Mouse (Mus musculus): ENCODE results near the gene Scaf11.
A peak's percentile ranks its signal among the peaks of the same experiment; 100 is the strongest.
"Not testable (repeated sequence)": the region's sequence is repeated elsewhere in the genome, so short reads cannot be mapped to it uniquely, and the experiment has no call there.

Scaf11 gene

GRCm38 (mm10) chr15:96460730-96461540 is at the start of gene Scaf11:
TSS of gene Scaf11 (minus strand) at chr15:96460843.
- peak; percentile 97 for DNase-seq (ENCODE audit: inconsistent ontology term)

- peak; percentile 61 for DNase-seq (ENCODE audit: inconsistent ontology term)
Observed at GRCm38 (mm10) chr15:96507097-96507840, 46.6 kb upstream of the Scaf11 start.

GRCm38 (mm10) chr15:96497646-96498045 is 37.0 kb upstream of the Scaf11 start:
- no peak for DNase-seq (ENCODE audit: inconsistent ontology term)

DNA sequence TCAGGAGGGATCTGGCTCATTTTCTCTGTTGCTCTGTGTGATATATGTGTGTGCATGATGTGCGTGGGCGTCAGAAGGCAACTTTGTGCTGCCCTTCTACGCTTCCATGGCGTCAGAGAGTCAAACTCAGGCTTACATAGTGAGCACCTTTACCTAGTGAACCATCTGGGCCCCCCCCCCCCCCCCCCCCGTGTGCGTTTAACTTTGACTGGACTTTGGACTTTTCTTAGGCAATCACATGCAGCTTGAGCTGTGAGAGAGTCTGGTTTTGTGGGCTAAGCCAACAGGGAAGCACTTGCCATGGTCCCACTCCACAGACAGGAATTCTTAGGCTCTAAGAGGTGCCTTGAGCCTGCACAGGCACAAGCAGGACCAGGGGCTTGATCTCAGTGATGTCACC is 33.6 kb upstream of the Scaf11 start:
- DNase-seq (ENCODE audit: inconsistent ontology term) = no peak

DNA sequence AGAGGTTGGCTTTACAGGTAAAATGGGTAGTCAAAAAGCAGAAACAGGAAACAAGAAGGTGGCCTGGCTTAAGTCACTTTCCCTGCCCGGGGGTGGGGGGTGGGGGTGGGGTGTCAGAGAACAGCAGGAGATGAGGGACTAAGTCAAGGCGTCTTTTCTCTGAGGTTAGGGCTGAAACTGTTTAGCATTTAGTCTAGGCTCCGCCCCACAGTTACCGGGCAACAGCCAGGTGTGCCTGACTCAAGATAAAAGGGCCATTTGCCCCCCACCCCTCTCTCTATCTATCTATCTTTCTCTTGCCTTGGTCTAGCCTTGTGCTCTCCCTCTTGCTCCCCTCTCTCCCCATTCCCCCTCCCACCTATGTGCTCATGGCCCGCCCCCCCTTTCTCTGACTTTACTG is 32.9 kb upstream of the Scaf11 start:
- DNase-seq (ENCODE audit: inconsistent ontology term) = no peak

- not testable (repeated sequence) for DNase-seq (ENCODE audit: inconsistent ontology term)
Observed at GRCm38 (mm10) chr15:96492919-96493318, 32.3 kb upstream of the Scaf11 start.

- peak; percentile 32 for DNase-seq (ENCODE audit: inconsistent ontology term)
Observed at GRCm38 (mm10) chr15:96491861-96492641, 31.4 kb upstream of the Scaf11 start.

DNA sequence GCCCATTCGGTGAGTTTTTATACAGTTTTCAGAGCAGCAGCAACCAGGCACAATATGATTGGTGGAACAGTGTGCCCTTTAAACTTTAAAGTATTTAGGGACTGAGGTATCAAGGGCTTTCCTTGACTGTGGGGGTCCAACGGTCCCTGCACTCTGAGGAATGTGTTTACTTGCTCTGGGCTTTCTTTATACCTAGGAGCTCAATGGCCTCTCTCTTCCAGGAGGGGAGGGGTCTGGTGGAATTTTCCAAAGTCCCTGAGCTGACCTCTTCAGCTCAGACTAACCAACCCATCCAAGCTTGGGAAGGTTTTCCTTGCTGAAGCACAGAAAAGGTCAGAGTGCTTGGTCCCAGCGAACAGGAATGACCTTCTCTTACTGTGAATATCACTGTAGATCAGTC is 30.8 kb upstream of the Scaf11 start:
- DNase-seq (ENCODE audit: inconsistent ontology term) = no peak

GRCm38 (mm10) chr15:96490123-96490522 is 29.5 kb upstream of the Scaf11 start:
- DNase-seq (ENCODE audit: inconsistent ontology term) = no peak

DNA sequence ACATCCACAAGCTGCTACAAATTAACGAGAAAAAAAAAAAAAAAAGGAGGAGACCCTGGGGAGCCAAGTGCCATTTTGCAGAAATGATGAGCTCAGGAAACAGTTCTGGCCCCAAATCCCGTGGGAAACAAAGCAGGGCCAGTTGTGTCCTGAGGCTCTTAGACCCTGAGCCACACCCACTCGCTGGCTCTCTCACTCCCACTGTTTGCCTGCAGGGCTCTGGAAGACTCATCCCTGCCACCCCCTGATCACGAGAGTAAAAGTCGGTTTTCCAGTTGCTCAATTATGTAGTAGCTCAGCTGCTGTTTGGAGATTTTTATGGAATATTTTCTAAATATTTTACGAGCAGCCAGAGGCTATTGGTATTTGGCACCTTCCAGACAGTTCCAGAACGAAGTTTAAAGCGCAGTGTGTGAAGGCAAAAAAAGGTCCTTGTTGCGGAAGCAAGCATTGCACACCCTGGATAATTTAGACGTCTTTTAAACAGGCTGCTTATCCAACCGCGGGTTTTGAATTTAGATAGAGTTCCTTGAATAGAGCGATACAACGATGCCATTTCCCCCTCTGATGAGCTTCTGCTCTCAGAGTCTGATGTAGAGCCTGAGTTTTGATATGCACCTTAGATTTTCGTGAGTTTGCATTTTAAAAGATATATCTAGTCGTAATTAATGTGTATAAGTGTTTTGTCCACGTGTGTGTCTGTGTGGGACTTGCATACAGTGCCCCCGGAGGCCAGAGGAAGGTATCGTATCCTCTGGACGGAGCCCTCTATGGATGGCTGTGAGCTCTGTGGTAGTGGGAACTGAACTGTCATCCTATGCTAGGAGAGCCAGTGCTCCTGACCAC is 28.5 kb upstream of the Scaf11 start:
- peak; percentile 30 for DNase-seq (ENCODE audit: inconsistent ontology term)

DNA sequence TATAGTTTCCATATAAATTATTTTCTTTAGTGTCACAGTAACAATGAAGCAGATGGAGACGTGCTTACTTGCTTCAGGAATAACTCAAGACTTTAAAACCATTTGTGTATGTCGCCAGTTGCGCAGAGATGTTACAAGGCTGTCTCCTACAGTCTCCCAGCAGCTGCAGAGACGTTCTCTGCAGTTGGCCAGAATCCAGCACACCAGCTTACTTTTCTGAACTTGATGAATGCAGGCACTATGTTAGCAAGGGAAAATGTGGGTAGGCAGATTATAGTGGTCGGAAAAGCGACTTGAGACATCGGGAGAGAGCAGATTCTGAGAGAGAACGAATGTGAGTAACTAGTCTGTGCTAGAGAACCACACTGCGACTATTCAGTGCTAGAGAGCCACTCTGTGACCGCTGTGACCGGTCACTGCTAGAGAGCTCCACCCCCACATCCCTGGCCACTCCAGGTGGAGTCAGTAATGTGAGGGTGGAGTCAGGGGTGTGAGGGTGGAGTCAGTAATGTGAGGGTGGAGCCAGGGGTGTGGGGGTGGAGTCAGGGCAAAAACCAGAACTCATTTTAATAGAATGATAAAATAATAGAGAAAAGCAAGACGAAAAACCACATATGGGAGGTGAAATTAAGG is 26.5 kb upstream of the Scaf11 start:
- no peak for DNase-seq (ENCODE audit: inconsistent ontology term)

- no peak for DNase-seq (ENCODE audit: inconsistent ontology term)
Observed at GRCm38 (mm10) chr15:96480822-96481221, 20.2 kb upstream of the Scaf11 start.

- no peak for DNase-seq (ENCODE audit: inconsistent ontology term)
Observed at GRCm38 (mm10) chr15:96478006-96478405, 17.4 kb upstream of the Scaf11 start.

DNA sequence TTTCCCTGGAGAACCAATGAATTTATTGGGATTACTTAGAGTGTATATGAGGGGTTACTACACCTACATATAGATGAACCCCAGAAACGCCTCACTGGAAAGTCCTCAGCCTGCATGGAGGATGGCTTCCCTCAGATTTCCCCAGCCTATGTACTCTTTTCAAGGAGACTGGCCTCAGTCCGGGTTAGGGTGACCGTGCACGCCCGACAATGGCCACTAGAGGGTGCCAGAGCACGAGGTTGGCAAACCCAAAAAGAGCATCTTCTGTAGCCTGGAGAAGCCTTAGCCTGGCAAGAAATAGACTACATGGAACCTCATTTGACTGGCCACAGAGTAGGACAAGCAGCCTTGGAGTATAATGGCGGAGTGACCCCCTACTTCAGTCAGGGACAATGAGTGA is 15.7 kb upstream of the Scaf11 start:
- peak; percentile 68 for DNase-seq (ENCODE audit: inconsistent ontology term)

- DNase-seq (ENCODE audit: inconsistent ontology term) = no peak
Observed at GRCm38 (mm10) chr15:96475571-96475972, 14.9 kb upstream of the Scaf11 start.

- DNase-seq (ENCODE audit: inconsistent ontology term) = no peak
Observed at GRCm38 (mm10) chr15:96474325-96474955, 13.8 kb upstream of the Scaf11 start.

DNA sequence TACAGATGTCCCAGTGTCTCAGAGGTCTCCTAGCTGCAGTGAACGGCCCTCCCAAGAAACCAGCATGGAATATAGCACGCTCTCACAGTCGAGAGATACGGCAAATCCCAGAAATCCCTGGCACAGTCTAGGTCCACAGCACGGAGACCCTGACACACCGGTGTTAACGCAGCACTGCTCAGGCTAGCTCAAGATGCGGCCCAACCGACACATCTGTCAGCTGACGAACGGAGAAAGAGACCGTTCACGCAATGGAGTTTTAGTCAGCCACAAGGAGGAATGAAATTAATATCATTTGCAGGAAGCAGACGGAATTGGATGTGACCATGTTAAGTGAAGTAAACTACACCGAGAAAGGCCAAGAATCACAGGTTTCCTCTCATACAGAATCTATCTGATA is 13.3 kb upstream of the Scaf11 start:
- DNase-seq (ENCODE audit: inconsistent ontology term) = no peak

DNA sequence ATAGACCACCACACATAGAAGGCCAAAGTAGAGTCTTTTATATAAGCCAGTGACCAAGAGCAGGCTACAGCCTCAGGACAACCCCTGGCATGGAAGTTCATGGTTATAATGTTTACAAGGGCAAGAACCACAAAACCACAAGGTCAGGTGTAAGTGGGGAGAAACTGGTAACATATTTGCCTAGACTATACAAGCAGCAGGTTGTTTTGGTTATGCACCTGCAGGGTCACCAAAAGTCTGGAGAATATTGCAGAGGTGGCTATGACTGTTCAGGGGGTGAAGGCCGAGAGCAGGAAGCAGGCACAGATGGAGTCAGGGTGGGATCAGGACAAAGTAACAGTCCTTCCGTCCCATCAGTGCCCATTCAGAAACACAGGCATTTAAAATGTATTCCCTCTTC is 7.7 kb upstream of the Scaf11 start:
- no peak for DNase-seq (ENCODE audit: inconsistent ontology term)

- DNase-seq (ENCODE audit: inconsistent ontology term) = no peak
Observed at GRCm38 (mm10) chr15:96467844-96468243, 7.2 kb upstream of the Scaf11 start.

DNA sequence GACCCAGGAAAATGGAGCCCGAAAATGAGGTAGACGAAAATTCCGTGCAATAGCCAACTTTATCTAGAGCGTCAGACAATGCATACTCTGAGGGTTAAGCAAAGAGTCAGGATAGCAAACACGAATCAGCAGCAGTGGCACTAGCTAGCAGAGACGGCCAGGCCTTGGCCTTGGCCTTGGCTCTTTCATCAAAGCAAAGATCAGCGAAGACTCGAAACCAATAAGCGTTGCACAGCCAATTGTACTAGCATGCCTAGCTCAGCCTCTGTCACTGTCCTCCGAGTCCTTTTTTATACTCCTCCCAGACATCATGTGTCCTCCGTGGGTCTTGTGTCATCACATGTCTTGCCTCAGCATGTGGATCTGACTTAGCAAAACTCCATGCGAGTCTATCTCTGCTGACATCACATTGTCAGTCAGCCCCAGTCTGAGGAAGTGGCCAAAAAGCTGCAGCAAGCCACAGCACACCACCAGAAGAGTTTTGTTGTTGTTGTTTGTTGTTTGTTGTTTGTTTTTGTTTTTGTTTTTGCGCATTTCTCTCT is 5.8 kb upstream of the Scaf11 start:
- DNase-seq (ENCODE audit: inconsistent ontology term) = no peak
